Mouse (Mus musculus) testis, postnatal 10 days (tissue): ENCODE results near the gene Olfr1089.

Experiments used
- DNase-seq: peaks from one replicate; pipeline ENCODE4 v3.0.0; 2021; ENCODE audit warnings: low spot score

The Olfr1089 gene

GRCm38 (mm10) chr2:86733601-86734000 is at the start of gene Olfr1089:
Gene Olfr1089, minus strand, starts transcription at chr2:86733701.
- no peak for DNase-seq

- no peak for DNase-seq
These were observed 48.7 kb upstream of the Olfr1089 start, which contains the start of gene Olfr1093 for GRCm38 (mm10) chr2:86782179-86782578. Gene Olfr1093, plus strand, starts transcription at chr2:86782479.

- DNase-seq: no peak
These were observed 27.5 kb upstream of the Olfr1089 start for GRCm38 (mm10) chr2:86761050-86761449.

- no peak for DNase-seq
These were observed 25.4 kb upstream of the Olfr1089 start, which contains the start of gene Olfr1090 for GRCm38 (mm10) chr2:86758893-86759292. Gene Olfr1090, minus strand, starts transcription at chr2:86758993.

- no peak for DNase-seq
These were observed 35.2 kb downstream of the Olfr1089 start, which contains the start of gene Olfr1087 for GRCm38 (mm10) chr2:86698295-86698694. Gene Olfr1087, minus strand, starts transcription at chr2:86698395.
